Mouse (Mus musculus) adrenal gland, postnatal 36 days (tissue): ENCODE measurements at regions not wholly inside any gene's neighbourhood (a gene's known extent, or its start where the extent isn't known, plus 50 kb on each side); places are given as distances from the start of the nearest gene placed in this dataset.

ENCODE experiments used
- DNase-seq, 2 experiments: peaks; one replicate each; pipeline ENCODE4 v3.0.0; 2021; ENCODE audit warnings: mixed read lengths in 1 of 2

DNA sequence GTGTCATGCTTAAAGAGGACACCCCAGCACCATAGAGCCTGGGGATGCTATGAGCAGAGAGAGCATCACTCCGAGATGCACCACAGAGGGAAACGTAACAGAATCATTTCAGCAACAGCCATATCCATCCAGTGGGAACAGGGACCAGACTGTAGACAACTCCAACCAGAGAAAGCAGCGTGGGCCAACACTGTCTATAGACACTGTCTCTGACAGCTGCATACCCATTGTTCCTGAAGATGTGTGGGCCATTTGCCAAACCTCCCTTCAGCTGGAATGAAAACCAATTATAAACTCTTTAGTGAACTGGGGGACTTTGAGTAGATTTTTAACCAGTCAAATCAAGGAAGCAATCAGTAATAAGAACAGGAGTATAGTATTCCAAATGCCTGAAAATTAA is 630.8 kb upstream of the Fam19a5 start:
- DNase-seq = no peak

DNA sequence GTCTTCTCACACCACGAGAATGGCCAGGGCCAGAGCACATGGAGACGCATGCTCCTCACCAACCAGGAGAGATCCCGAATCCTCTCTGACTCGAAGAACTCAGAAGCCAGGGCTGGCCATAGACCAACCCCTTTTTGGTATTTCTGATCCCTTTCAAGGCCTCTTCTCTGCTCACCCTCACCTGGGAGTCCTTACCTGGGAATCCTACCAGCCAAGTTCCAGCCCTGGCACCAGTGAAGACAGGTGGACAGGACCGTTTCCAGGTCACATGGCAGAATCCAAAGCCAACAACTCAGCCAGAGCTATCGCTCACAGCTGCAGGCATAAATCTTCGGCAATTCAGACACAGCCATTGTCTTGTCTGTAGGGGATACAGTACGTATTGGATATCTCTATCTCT is 626.2 kb upstream of the Fam19a5 start:
- no peak for DNase-seq

DNA sequence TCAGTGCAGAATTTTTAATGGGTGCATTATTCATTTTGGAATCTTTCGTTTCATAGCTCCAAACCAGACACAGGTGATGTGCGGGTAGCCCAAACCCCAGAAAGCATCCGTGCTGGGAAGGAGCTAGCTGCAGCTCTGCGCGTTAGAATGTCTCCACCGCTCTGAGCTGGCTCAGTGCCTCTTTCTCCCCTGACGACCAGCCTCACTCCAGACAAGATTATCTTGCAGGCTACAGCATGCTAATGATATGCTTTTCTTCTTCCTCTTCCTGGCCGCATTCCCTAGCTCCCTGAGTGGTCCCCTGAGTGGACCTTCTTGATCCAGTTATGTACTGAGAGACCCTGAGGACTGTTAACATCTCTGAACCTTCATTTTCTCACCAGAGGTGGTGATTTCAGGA is 624.4 kb upstream of the Fam19a5 start:
- DNase-seq = no peak

DNA sequence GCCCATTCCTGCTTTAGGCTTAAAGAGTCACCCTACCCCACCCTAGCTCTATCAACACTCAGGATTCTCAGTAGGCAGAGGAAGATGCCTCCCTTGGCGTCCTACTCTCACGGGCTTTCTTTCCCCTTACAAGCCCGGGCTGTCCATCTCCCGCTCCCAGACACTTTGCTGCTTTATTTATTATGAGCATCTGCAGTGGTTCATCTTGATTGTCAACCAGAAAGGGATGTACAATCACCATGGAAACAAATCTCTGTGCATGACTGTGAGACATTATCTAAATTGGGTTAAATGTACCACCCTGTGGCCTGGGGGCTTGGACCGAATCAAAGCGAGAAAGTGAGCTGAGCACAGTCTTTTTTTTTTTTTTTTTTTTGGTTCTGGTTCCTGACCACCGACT is 623.9 kb upstream of the Fam19a5 start:
- no peak for DNase-seq

GRCm38 (mm10) chr15:86921401-86921800 is 622.7 kb upstream of the Fam19a5 start:
- no peak for DNase-seq

GRCm38 (mm10) chr15:86925081-86925749 is 618.9 kb upstream of the Fam19a5 start:
- DNase-seq = no peak

DNA sequence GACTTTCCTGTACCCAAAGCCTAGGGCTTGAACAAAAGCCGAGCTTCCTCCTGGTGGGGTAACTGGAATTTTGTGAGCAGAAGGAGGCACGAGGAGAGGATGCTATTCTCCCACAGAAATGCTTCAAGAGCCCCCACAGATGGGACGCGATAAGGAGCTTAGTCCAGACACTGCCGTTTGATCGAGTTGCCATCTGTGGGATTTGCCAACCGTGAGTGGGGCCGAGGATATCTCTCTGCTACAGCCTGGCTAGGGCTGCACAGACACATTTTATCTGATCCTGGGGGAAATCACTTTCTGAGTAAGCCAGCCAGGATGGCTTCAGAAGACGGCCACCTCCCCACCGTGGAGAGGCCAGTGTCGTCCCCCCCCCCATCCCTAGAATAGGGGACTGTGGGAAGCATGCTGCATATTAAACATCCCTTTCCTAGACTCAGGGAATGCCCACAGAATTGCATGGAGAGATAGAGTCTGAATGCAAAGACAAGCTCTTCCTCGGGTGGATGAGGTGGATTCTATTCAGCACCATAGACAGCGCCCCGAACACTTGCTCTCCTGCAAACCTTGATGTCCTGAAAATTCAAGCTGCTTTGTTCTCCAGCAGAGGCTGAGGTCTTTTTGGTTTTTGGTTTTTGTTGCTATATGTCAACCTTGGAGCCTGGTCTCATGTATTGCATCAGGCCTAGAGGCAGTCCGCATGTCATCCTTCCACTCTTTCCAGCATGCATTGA is 611.6 kb upstream of the Fam19a5 start:
- DNase-seq = peak; percentile 5 to 15

DNA sequence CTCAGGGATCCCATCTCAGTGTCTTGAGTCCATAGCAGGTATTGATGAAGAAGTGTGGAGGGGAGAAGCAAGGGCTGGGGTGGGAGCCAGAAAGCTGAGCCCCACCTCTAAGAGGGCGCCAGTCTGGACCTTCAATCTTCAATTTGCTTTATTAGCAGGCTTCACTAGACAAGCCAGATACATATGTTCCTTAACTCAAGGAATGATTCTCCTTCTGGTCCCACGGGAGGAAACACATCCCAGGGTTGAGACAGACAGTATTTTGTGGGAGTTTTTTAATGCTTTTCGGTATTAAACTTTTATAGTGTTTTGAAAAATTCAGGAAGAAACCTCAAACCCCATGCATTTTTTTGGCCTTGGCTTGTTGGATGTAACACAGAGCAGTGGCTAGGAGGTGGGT is 606.7 kb upstream of the Fam19a5 start:
- DNase-seq = no peak

DNA sequence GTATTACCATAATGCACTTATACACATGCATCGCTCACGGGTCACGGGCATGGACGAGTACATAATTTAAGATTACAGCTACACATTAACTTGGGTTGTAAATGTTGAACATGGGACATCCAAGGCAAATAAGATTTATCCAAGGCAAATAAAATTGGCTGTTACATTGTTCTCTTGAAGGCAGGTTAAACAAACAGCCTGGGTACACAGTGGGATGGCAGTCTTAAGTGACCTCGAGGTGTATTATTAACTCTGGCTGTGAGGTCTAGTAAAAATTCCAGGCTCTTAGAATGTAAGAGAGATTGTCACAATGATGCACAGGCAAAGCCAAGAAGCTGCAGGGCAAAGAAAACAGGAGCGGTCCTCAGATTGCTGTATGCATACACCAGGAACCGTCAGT is 599.6 kb upstream of the Fam19a5 start:
- no peak for DNase-seq

GRCm38 (mm10) chr15:86952593-86952992 is 591.5 kb upstream of the Fam19a5 start:
- DNase-seq = no peak

- no peak for DNase-seq
Measured at GRCm38 (mm10) chr15:86957872-86958271, 586.2 kb upstream of the Fam19a5 start.

DNA sequence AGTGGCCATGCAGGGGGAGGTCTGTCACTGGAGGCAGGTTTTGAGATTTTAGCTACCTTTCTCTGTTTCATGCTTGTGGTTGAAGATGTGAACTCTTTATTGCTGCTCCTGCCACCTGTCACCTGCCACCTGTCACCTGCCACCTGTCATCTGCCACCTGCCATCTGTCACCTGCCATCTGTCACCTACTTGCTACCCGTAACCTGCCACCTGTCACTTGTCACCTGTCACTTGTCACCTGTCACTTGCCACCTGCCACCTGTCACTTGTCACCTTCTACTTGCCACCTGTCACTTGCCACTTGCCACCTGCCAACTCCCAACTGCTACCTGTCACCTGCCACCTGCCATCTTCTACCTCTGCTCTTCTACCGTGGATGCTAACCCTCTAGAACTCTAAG is 581.2 kb upstream of the Fam19a5 start:
- no peak for DNase-seq

- no peak for DNase-seq
Measured at GRCm38 (mm10) chr15:86963486-86963885, 580.6 kb upstream of the Fam19a5 start.

GRCm38 (mm10) chr15:86971436-86971835 is 572.7 kb upstream of the Fam19a5 start:
- no peak for DNase-seq

- DNase-seq = no peak
Measured at GRCm38 (mm10) chr15:86996196-86996595, 547.9 kb upstream of the Fam19a5 start.

DNA sequence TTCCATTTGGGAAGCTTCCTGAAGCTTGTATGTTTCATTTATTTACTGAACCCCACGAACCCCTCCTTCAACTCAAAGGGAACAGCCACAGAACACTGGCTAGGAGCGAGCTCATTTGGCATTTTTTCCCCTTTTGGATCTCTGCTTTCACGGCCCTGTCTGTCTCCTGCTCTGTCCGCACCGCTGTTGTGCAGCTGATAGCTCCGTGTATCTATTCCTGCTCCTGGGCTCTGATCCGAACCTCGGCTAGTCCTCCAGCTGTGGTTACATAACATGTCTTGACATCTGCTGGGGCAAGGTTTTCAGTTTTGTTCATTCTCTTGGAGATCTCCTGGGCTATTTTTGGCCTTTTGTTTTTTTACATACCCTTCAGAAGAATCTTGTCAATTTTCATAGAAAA is 525.1 kb upstream of the Fam19a5 start:
- DNase-seq = no peak

DNA sequence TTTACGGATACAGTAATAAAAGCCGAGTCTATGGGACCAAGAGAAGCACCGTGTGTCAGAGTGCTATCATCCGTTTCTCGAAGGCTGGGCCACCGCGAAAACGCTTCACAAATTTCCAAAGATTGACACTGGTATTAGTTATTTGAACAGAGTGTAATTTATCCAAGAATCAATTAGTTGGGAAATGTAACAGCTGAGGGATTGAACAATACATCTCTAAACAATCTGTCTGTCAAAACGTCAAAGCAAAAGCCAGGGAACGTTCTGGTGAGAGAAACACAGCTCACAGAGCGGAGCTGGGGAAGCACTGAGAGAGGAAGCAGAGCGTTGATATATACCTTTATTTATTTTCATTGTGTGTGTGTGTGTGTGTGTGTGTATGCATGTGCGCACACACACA is 498.1 kb upstream of the Fam19a5 start:
- no peak for DNase-seq

DNA sequence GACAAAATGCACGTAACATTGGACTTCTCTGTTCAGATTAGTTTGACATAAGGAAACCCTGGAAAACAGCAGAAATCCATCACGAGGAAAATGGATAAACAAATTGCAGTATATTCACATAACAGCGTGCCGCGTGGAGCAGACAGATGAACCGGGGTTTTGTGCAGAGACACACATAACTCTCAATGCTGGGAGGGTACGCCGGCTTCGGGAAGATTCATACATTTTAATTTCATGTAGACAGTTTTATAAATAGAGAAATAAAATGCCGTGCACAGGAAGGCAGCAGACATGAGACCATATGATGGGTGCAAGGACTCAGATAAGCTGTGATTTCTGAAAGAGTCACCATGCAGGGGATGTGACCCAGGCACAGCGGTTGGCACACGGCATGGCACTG is 489.9 kb upstream of the Fam19a5 start:
- no peak for DNase-seq

DNA sequence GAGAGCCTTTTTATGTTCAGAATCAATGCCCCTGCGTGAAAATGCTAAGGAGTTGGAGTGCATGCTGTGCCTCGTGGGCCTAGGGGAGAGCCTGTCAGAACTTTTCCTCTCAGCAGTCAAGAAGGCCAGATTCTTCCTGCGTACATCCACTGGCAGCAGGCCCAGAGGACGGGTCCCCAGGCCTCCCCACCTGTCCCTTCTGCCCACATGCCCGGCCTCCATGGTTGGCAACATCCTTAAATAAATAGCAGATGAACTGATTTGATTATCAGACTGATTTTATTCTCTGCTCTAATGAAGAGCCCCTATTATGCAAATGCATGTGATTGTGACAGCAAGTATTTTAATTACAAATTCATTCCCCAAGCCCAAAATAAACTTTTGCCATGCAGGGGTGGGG is 479.2 kb upstream of the Fam19a5 start:
- no peak for DNase-seq

GRCm38 (mm10) chr15:87068261-87068660 is 475.8 kb upstream of the Fam19a5 start:
- DNase-seq = no peak

DNA sequence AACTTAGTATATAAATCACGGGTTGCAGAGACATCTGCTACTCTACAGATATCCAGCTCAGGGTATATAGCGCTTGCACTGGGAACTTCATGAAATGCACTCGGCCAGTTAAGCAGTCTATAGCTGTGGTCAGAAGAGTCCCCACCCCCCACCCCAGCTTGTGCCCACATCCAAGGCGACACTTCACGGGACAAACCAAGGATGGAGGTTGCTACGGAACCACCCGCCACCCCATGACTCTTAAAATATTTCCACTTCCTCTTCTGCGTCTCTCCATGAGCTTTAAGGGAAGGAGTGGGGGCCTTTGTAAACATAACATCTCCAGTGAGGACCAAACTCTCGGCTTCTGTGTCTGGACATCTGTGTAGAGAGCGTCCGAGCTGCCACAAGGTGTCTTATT is 469.5 kb upstream of the Fam19a5 start:
- DNase-seq = no peak

DNA sequence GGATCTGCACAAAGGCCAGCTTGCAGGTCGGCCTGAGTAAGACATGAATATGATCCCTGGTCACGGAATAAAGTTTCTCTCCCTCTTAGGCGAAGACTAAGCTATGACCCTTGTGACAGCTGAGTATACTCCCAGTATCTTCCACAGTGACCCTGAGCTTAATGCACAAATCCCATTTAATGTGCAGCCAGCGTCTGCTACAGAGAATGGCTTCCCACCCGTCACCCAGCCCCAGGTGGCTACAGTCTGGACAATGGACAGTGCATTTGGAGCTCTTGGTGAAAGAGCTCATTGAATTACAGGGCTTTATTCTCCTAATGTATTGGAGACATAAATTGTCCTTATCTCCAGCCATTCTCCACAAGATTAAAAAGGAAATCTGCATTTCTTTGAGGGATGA is 454.3 kb upstream of the Fam19a5 start:
- no peak for DNase-seq

DNA sequence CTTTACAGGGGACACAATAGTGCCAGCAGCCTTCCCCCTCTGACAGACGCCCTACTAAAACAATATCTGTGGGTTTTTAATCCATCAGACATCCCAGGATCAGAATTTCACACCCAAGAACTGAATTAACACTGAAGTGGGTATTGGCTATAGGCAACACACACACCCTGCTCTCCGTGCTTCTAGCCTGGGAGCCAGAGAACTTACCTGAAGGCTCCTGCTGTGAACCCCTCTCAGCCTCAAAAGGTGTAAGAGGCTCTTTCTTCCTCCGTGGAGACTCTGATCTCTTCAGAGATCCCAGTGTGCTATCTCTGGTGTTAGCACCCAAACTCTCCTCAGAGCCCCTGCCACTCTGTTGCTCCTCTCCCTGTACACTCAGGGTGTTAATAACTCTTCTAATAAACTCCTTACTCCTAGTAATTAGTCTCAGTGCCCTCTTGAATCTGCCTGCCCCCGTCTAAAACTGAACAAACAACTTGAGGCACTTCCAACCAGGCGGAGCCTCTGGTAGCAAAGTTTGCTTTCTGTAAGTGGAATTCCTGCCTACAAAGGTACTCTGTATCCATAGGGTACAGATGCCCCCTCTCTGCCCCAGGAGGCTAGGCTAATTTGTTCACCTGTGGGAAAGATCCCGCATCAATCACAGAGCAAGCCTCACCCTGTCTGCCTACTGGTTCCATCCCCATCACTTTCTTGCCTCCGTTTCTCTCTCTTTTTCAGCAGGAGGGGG is 452.9 kb upstream of the Fam19a5 start:
- no peak for DNase-seq

GRCm38 (mm10) chr15:87097206-87097605 is 446.9 kb upstream of the Fam19a5 start:
- DNase-seq = no peak
